Mouse (Mus musculus) heart, adult 10 weeks (tissue): ENCODE measurements around the gene Ttc30a1. TPM values are rescaled to one million over a fixed set of nuclear protein-coding genes. Genes with fewer than 3 reads are reported as not detected.

Experiments used
- polyA plus RNA-seq: library from polyadenylated mRNA; stranded (reverse); fragments of 350-450 nt; fragmentation: Illumina TruSeq; extraction: RNeasy Lipid Tissue Mini Kit (QIAGEN cat#74804); gene quantifications from one replicate; pipeline ENCODE4 v1.2.3, GENCODE M21; 2014; ENCODE audit warnings: low read depth, low replicate concordance

The Ttc30a1 gene
- polyA plus RNA-seq: 5.1 TPM

GRCm38 (mm10) chr2:75981440-75982081 lies at the start of gene Ttc30a1:
Gene Ttc30a1, minus strand, starts transcription at chr2:75981967.

GRCm38 (mm10) chr2:75977752-75978368 lies 3.9 kb downstream of the Ttc30a1 start, which contains the start of gene Ttc30a2:
Gene Ttc30a2, minus strand, starts transcription at chr2:75978170.

GRCm38 (mm10) chr2:75938117-75939063 lies 43.4 kb downstream of the Ttc30a1 start, which contains the start of gene Ttc30b:
Gene Ttc30b, minus strand, starts transcription at chr2:75938585.

Other genes starting within 250 kb of the Ttc30a1 start
- gene Agps, start 149.8 kb downstream of the Ttc30a1 start, polyA plus RNA-seq: 18.1 TPM
- 16.6 TPM for gene Ttc30b, start 43.4 kb downstream of the Ttc30a1 start, polyA plus RNA-seq
- 2.0 TPM for gene Ttc30a2, start 3.8 kb downstream of the Ttc30a1 start, polyA plus RNA-seq